13 mouse cellular contexts compared by ENCODE assay signal in the genomic region with DNA sequence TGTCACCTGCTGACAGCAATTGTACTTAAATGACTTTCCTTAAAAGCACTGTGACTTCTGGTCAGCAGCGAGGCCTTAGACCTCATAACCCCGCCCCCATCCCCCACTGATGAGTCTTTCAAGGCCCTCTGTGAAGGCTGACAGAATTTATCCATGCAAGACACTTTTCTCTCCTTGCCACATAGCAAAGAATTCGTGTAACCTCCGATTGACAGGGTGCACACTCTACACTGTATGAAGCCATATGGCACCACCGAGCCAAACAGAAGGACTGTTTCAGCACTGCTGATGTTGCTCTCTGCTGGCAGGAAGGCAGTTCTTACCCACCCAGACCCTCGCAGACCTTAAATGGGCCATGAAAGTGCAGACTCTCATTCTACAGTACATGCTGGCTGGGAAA. TPM values are rescaled to one million over a fixed set of nuclear protein-coding genes. Genes with fewer than 3 reads are reported as not detected.
DNase-seq lines count a peak whose midpoint lies in the region; ATAC-seq and TF ChIP-seq lines count a peak whose summit lies in the region.
"Had no signal": no experiment of that assay in that cellular context is flagged by ENCODE, and none has a peak within 500 bp of the region (broad histone marks: within the 10 kb centered on the region; RNA-seq: fewer than 3 reads in every experiment).

No protein-coding gene starts in this region.

- TF ChIP-seq CTCF in cerebellum, adult 2 months (IDR thresholded peaks at IDR 0.05; ENCODE audit: borderline replicate concordance, insufficient read depth, low read depth, low read length) = no peak

- H3K4me2 ChIP-seq in midbrain, embryonic 11.5 days = peak overlapping the region; percentile 97; the same call in 1 of the 2 replicates
- H3K4me2 ChIP-seq: liver, embryonic 12.5 days had no signal

- no peaks in the 10 kb centered on the region for H3K27me3 ChIP-seq in cerebellum, adult 2 months (ENCODE audit: control insufficient read depth, insufficient read depth, low read length)
- peaks cover 57% of the 10 kb centered on the region for H3K27me3 ChIP-seq in hindbrain, embryonic 10.5 days (ENCODE audit: insufficient read depth, poor library complexity, severe bottlenecking)
- H3K27me3 ChIP-seq in midbrain, embryonic 11.5 days (ENCODE audit: control insufficient read depth, insufficient read depth, low read length) = peaks cover 20% of the 10 kb centered on the region

- peak; percentile 27; the same call in 1 of the 2 replicates for ATAC-seq in cerebellum, adult (ENCODE audit: insufficient number of reproducible peaks, low FRiP score, low TSS enrichment)
- peak; percentile 28 for ATAC-seq in midbrain, embryonic 11.5 days (ENCODE audit: low FRiP score)
- ATAC-seq in activated CD4-positive, CD25-positive, alpha-beta regulatory T cell, adult 4 months = no peak
- ATAC-seq: liver, embryonic 12.5 days; Patski had no signal

- no peaks in the 10 kb centered on the region for H3K36me3 ChIP-seq in hindbrain, embryonic 10.5 days
- H3K36me3 ChIP-seq in midbrain, embryonic 11.5 days (ENCODE audit: control insufficient read depth, insufficient read depth, low read length) = no peaks in the 10 kb centered on the region
- H3K36me3 ChIP-seq: heart, embryonic 15.5 days; liver, embryonic 12.5 days had no signal

- TF ChIP-seq POLR2A in cerebellum, adult 2 months (IDR thresholded peaks at IDR 0.05; ENCODE audit: borderline replicate concordance, insufficient read depth, low read length) = no peak

- no peak for DNase-seq in cerebellum, adult 2 months
- peak; percentile 15 for DNase-seq in adrenal gland, postnatal 25 days
- peak; percentile 68 for DNase-seq in hindbrain, embryonic 10.5 days (ENCODE audit: low spot score)
- peak; percentile 91 for DNase-seq in midbrain, embryonic 11.5 days (ENCODE audit: low spot score, missing footprints)
- DNase-seq in lung, postnatal 14 days = no peak
- DNase-seq in kidney, postnatal 4 days = no peak
- DNase-seq: kidney, postnatal 14 days had no signal

- H3K27ac ChIP-seq in cerebellum, adult 2 months (ENCODE audit: insufficient read depth, low read length) = no peak overlapping the region
- peak overlapping the region; percentile 88 for H3K27ac ChIP-seq in hindbrain, embryonic 10.5 days
- no peak overlapping the region for H3K27ac ChIP-seq in midbrain, embryonic 11.5 days (ENCODE audit: low read depth, low read length)
- H3K27ac ChIP-seq: heart, embryonic 15.5 days; liver, embryonic 12.5 days had no signal

- H3K9me3 ChIP-seq in hindbrain, embryonic 10.5 days = no peaks in the 10 kb centered on the region
- H3K9me3 ChIP-seq in midbrain, embryonic 11.5 days (ENCODE audit: control insufficient read depth, low read length) = no peaks in the 10 kb centered on the region
- H3K9me3 ChIP-seq: heart, embryonic 15.5 days; liver, embryonic 12.5 days had no signal

- no peak overlapping the region for H3K9ac ChIP-seq in midbrain, embryonic 11.5 days (ENCODE audit: low read length)
- H3K9ac ChIP-seq: heart, embryonic 15.5 days; liver, embryonic 12.5 days had no signal

- no peak overlapping the region for H3K4me3 ChIP-seq in cerebellum, adult 2 months (replicated peaks; ENCODE audit: insufficient read depth, low read depth, low read length)
- H3K4me3 ChIP-seq in hindbrain, embryonic 10.5 days = peak overlapping the region; percentile 79
- H3K4me3 ChIP-seq in midbrain, embryonic 11.5 days (ENCODE audit: low read depth, low read length) = 0 out of 2 replicates have a peak overlapping the region, but pooled peaks have one; percentile 57
- H3K4me3 ChIP-seq: liver, embryonic 12.5 days had no signal

- 17% methylated on average over 6 of the region's 6 CpGs for WGBS in cerebellum, adult 2 months
- 3% methylated on average over 6 of the region's 6 CpGs for WGBS in hindbrain, embryonic 10.5 days
- 7% methylated on average over 6 of the region's 6 CpGs for WGBS in midbrain, embryonic 11.5 days

- H3K4me1 ChIP-seq in cerebellum, adult 2 months (ENCODE audit: control insufficient read depth, insufficient read depth, low read length) = no peaks in the 10 kb centered on the region
- peaks cover 45% of the 10 kb centered on the region for H3K4me1 ChIP-seq in hindbrain, embryonic 10.5 days (replicated peaks)
- peaks cover 13% of the 10 kb centered on the region for H3K4me1 ChIP-seq in midbrain, embryonic 11.5 days (ENCODE audit: control insufficient read depth, insufficient read depth, low read length)

RNA-seq across cellular contexts. Expression of a gene that starts 1.8 kb away (rescaled TPM):
- polyA plus RNA-seq in cerebellum, adult 2 months (2012; rRNA removed) = 3.4 and 3.8 TPM in 2 replicates
- not detected in 2 replicates for total RNA-seq in adrenal gland, postnatal 25 days (2021)
- polyA plus RNA-seq in hindbrain, embryonic 10.5 days (2016; fragmentation: Nextera tagmentation; extraction: Ambion mirVana) = 4.5 and 7.6 TPM in 2 replicates
- 4.6 and 5.4 TPM in 2 replicates for polyA plus RNA-seq in midbrain, embryonic 11.5 days (2014; fragmentation: Nextera tagmentation; extraction: Ambion mirVana)
- not detected for polyA plus RNA-seq in activated CD4-positive, CD25-positive, alpha-beta regulatory T cell, adult 4 months (2017; shearing (Covaris generic))
- total RNA-seq: megakaryocyte progenitor cell, adult 5-6 weeks had no signal

RNA-seq across cellular contexts. Expression of a gene that starts 30.6 kb away (rescaled TPM):
- 58.4 and 59.4 TPM in 2 replicates for polyA plus RNA-seq in cerebellum, adult 2 months (2012; rRNA removed)
- total RNA-seq in adrenal gland, postnatal 25 days (2021) = 686 and 739 TPM in 2 replicates
- polyA plus RNA-seq in hindbrain, embryonic 10.5 days (2016; fragmentation: Nextera tagmentation; extraction: Ambion mirVana) = 43.1 and 51.4 TPM in 2 replicates
- polyA plus RNA-seq in midbrain, embryonic 11.5 days (2014; fragmentation: Nextera tagmentation; extraction: Ambion mirVana) = 53.5 and 55.8 TPM in 2 replicates
- polyA plus RNA-seq in activated CD4-positive, CD25-positive, alpha-beta regulatory T cell, adult 4 months (2017; shearing (Covaris generic)) = 10 to 100 TPM; 32.9 to 36.5 TPM

Comparison
In these comparisons a context has a peak if more than half of its experiments do, and no peak if none do; other contexts are left out.
1. DNase-seq: peak in adrenal gland, postnatal 25 days (single experiment), hindbrain, embryonic 10.5 days (single experiment) and midbrain, embryonic 11.5 days (single experiment); none in cerebellum, adult 2 months (0 of 2), lung, postnatal 14 days (single experiment) and kidney, postnatal 4 days (0 of 2).